Mouse (Mus musculus) bone marrow, adult 2 months (tissue): ENCODE data around the gene Cap2.

Experiments
- CTCF ChIP-seq: fragments of 200-500 bp; IDR thresholded peaks from 2 replicates; pipeline ENCODE4 v1.5.1; 2011; ENCODE audit warnings: low read length, control low read depth; ENCODE audit not compliant: control insufficient read depth, insufficient read depth
- POLR2A ChIP-seq: fragments of 200-500 bp; IDR thresholded peaks from 2 replicates; pipeline ENCODE4 v1.6.1; 2011; ENCODE audit warnings: low read depth, mild to moderate bottlenecking, control low read depth, low read length, borderline replicate concordance; ENCODE audit not compliant: control insufficient read depth

DNA sequence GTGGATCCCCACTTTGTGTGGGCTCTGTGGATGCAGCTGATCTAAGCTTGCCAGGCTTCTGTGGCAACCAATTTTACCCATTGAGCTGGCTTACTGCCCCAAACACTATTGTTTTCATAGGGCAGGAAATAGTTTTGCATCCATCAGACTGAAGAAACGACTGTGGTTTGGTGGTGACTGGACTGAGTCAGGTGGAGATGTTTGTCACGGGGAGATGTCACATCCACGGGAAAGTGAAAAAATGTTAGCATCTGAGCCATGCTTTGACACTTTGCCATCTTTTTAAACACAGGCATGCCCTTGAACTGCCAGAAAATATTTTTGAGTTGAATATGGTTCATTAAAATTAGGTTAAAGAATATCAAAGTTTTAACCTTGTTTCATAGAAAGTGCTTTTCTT lies 37.9 kb upstream of the Cap2 start:
- TF ChIP-seq CTCF (no peak), POLR2A (no peak)
